Mouse (Mus musculus) embryonic fibroblast, embryonic 13.5 days (primary cell): ENCODE results near the gene Adnp.

Source experiments
- CTCF ChIP-seq: IDR thresholded peaks from 2 replicates; pipeline ENCODE4 v1.5.1; 2011; ENCODE audit warnings: mild to moderate bottlenecking, control low read depth, low read length, moderate library complexity, borderline replicate concordance; ENCODE audit not compliant: insufficient read depth
- POLR2A ChIP-seq: IDR thresholded peaks from 2 replicates; pipeline ENCODE4 v1.6.1; 2011; ENCODE audit warnings: low read depth, mild to moderate bottlenecking, control low read depth, low read length, moderate library complexity

DNA sequence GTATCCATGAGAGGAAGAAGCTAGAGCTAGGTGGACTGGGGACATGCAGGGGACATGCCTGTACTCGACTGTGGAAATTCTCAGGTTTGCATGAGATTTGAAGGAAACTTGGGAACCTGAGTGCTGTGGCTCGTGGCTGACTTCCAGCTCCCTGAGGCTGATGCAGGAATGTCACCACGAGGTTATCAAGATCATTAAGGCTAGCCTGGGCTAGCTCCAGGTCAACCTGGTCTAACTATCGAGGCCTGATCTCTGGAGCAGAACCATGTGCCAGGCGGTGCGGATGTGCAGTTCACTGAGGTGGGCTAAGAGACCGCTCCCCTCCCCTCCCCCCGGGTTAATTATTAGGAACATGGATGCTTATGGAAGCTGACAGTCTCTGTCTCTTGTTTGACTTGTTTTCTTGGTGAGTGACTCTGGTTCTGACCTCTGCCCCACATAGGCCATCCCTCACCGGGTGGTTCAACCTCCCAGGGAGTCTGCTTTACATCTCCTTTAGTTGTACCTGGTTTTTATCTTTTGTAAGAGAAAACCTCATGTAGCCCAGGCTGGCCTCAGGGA, 46.5 kb downstream of the Adnp start:
- TF ChIP-seq CTCF: no peak
- no peak for TF ChIP-seq POLR2A
